Mouse (Mus musculus): Measurements from ENCODE around the gene Fam78a.

DNA sequence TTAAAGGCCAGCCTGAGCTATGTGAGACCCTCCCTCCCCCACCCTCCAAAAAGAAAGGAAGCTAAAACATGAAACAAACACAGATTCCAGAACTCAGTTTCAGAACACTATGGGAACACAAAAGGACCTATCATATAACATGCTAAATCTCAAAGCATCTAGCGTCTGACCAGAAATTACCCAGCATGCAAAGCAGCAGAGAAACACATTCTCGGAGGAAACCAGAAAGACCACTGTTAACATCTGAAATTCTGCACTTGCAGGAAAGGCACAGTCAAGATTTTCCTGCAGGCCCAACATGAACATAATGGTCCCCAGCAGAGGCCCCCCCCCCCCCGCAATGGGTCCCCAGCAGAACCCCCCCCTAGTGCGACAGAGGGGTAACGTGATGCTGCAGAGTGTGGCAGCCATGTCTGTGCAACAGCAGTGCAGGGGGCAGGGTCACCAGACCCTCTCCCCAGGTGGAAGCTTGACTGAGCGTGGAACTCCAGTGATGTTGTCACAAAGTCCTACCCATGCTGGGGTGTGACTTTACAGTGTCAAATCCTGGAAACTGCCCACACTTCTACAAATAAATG is 24.3 kb downstream of the Fam78a start:
- no peak for TF ChIP-seq CTCF (IDR thresholded peaks at IDR 0.05; ENCODE audit: low read depth)
- TF ChIP-seq EP300 (IDR thresholded peaks at IDR 0.05; ENCODE audit: low read depth): no peak

All from liver, postnatal 0 days (tissue).